Mouse (Mus musculus): ENCODE data around the gene Ttll9. TPM values are rescaled to one million over a fixed set of nuclear protein-coding genes. Genes with fewer than 3 reads are reported as not detected.
A peak's percentile ranks its signal among the peaks of the same experiment; 100 is the strongest.

Ttll9 gene
- total RNA-seq (2021) (not detected), polyA plus RNA-seq (2012; rRNA removed) (0.61 TPM in 1 of 2 replicates, not detected in the other)
- long read RNA-seq = 0 reads

- WGBS = 3% methylated on average over 34 of the region's 34 CpGs
- Histone ChIP-seq H3K9ac (ENCODE audit: low read depth, low read length) (no peak within 1 kb of the TSS), H3K4me1 (ENCODE audit: control insufficient read depth, insufficient read depth, low read length) (no peaks in the 10 kb centered on the region), H3K4me3 (peak within 1 kb of the TSS; percentile 49), H3K79me2 (replicated peaks; ENCODE audit: control insufficient read depth, insufficient read depth, low read length) (no peaks in the 10 kb centered on the region), H3K27me3 (ENCODE audit: control insufficient read depth, insufficient read depth, low read length) (peaks cover under 1% of the 10 kb centered on the region; the same call in 1 of the 2 replicates), H3K36me3 (ENCODE audit: control insufficient read depth, insufficient read depth, low read length) (no peaks in the 10 kb centered on the region), H3K27ac (no peak within 1 kb of the TSS)
- DNase-seq = peak; percentile 63 to 75
- intact Hi-C loops (cut with DNase I) = no loop called here
- TF ChIP-seq CTCF (IDR thresholded peaks at IDR 0.05) = no peak
- no peak for TF ChIP-seq POLR2A (IDR thresholded peaks at IDR 0.05; ENCODE audit: insufficient read depth, low read depth, low read length)
- TF ChIP-seq EP300 (IDR thresholded peaks at IDR 0.05; ENCODE audit: insufficient read depth, low read depth, low read length) = no peak
Observed at GRCm38 (mm10) chr2:152962091-152962793, at the start of gene Ttll9. Ttll9 (plus strand) TSS chr2:152962485.

DNA sequence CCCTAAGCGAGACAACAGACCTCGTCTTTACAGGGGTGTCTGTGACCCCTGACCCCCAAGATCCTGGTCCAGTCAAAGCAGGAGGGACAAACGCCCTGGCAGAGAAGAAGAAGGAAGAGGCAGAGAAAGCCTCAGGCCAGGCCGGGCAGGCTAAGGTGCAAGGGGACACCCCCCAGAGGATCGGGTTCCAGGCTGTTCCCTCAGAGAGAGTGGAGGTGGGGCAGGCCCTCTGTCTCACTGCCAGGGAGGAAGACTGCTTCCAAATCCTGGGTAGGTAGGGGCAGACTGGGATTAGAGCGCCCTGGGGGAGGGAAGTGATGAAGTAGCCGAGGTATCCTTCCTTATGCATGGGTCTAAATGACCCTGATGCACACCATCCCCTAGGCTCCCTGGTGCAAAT, 48.8 kb upstream of the Ttll9 start:
- WGBS = 66% methylated on average over 7 of the region's 7 CpGs
- H3K4me1 ChIP-seq (ENCODE audit: control insufficient read depth, insufficient read depth, low read length) = 0 out of 2 replicates have a peak, but pooled peaks cover 2% of the 10 kb centered on the region
- no peak overlapping the region for H3K27ac ChIP-seq
- TF ChIP-seq EP300 (IDR thresholded peaks at IDR 0.05; ENCODE audit: insufficient read depth, low read depth, low read length) (no peak), CTCF (IDR thresholded peaks at IDR 0.05) (no peak), POLR2A (IDR thresholded peaks at IDR 0.05; ENCODE audit: insufficient read depth, low read depth, low read length) (no peak)
- no peak overlapping the region for H3K4me3 ChIP-seq
- H3K36me3 ChIP-seq (ENCODE audit: control insufficient read depth, insufficient read depth, low read length) = no peaks in the 10 kb centered on the region
- intact Hi-C loops (cut with DNase I) = no loop called here
- H3K9ac ChIP-seq (ENCODE audit: low read depth, low read length) = no peak overlapping the region
- DNase-seq = no peak
- no peaks in the 10 kb centered on the region for H3K79me2 ChIP-seq (replicated peaks; ENCODE audit: control insufficient read depth, insufficient read depth, low read length)
- H3K27me3 ChIP-seq (ENCODE audit: control insufficient read depth, insufficient read depth, low read length) = no peaks in the 10 kb centered on the region

GRCm38 (mm10) chr2:152914310-152915120, 47.8 kb upstream of the Ttll9 start:
- intact Hi-C loops (cut with DNase I) = loop anchor here (1.0 to 2.0 kb wide), 3 partner anchors 19 to 228 kb away; partner anchors contain the start of genes Foxs1 and Pdrg1
- DNase-seq = peak; percentile 88
- H3K27ac ChIP-seq = peak overlapping the region; percentile 30; the same call in 1 of the 2 replicates
- no peaks in the 10 kb centered on the region for H3K27me3 ChIP-seq (ENCODE audit: control insufficient read depth, insufficient read depth, low read length)
- WGBS = 2% methylated on average over 18 of the region's 18 CpGs
- no peak overlapping the region for H3K4me3 ChIP-seq
- TF ChIP-seq CTCF (IDR thresholded peaks at IDR 0.05) = peak; percentile 97
- no peak for TF ChIP-seq POLR2A (IDR thresholded peaks at IDR 0.05; ENCODE audit: insufficient read depth, low read depth, low read length)
- peak; percentile 93 for TF ChIP-seq EP300 (IDR thresholded peaks at IDR 0.05; ENCODE audit: insufficient read depth, low read depth, low read length)
- no peaks in the 10 kb centered on the region for H3K79me2 ChIP-seq (replicated peaks; ENCODE audit: control insufficient read depth, insufficient read depth, low read length)
- H3K4me1 ChIP-seq (ENCODE audit: control insufficient read depth, insufficient read depth, low read length) = 0 out of 2 replicates have a peak, but pooled peaks cover 2% of the 10 kb centered on the region
- H3K9ac ChIP-seq (ENCODE audit: low read depth, low read length) = peak overlapping the region; percentile 17
- no peaks in the 10 kb centered on the region for H3K36me3 ChIP-seq (ENCODE audit: control insufficient read depth, insufficient read depth, low read length)

DNA sequence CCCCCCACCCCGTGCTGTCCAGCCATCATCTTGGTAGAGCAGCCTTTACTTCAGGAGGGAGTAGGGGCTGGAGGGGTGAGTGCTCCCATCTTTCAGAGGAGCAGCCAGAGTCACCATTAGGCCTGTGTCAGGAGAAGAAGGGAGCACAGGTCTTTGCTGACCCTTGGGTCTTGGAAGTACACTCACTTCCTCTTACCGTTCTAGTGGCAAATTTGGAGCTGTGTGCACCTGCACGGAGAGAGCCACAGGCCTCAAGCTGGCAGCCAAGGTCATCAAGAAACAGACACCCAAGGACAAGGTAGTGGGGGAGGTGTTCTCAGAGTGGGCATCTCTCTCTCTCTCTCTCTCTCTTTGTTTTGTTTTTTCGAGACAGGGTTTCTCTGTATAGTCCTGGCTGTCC, 46.8 kb upstream of the Ttll9 start:
- no peaks in the 10 kb centered on the region for H3K79me2 ChIP-seq (replicated peaks; ENCODE audit: control insufficient read depth, insufficient read depth, low read length)
- WGBS = 54% methylated on average over 4 of the region's 4 CpGs
- no peak for TF ChIP-seq CTCF (IDR thresholded peaks at IDR 0.05)
- no peak for TF ChIP-seq POLR2A (IDR thresholded peaks at IDR 0.05; ENCODE audit: insufficient read depth, low read depth, low read length)
- no peak for TF ChIP-seq EP300 (IDR thresholded peaks at IDR 0.05; ENCODE audit: insufficient read depth, low read depth, low read length)
- no peaks in the 10 kb centered on the region for H3K27me3 ChIP-seq (ENCODE audit: control insufficient read depth, insufficient read depth, low read length)
- H3K9ac ChIP-seq (ENCODE audit: low read depth, low read length) = no peak overlapping the region
- intact Hi-C loops (cut with DNase I) = loop anchor here (2.0 kb wide), 1 partner anchor 227 kb away; no protein-coding TSS in a partner anchor
- no peak overlapping the region for H3K4me3 ChIP-seq
- DNase-seq = no peak
- no peak overlapping the region for H3K27ac ChIP-seq
- no peaks in the 10 kb centered on the region for H3K36me3 ChIP-seq (ENCODE audit: control insufficient read depth, insufficient read depth, low read length)
- 0 out of 2 replicates have a peak, but pooled peaks cover 2% of the 10 kb centered on the region for H3K4me1 ChIP-seq (ENCODE audit: control insufficient read depth, insufficient read depth, low read length)

- Histone ChIP-seq H3K27me3 (ENCODE audit: control insufficient read depth, insufficient read depth, low read length) (no peaks in the 10 kb centered on the region), H3K4me1 (ENCODE audit: control insufficient read depth, insufficient read depth, low read length) (0 out of 2 replicates have a peak, but pooled peaks cover 2% of the 10 kb centered on the region), H3K9ac (ENCODE audit: low read depth, low read length) (no peak overlapping the region), H3K79me2 (replicated peaks; ENCODE audit: control insufficient read depth, insufficient read depth, low read length) (no peaks in the 10 kb centered on the region), H3K4me3 (no peak overlapping the region), H3K36me3 (ENCODE audit: control insufficient read depth, insufficient read depth, low read length) (no peaks in the 10 kb centered on the region), H3K27ac (no peak overlapping the region)
- no peak for TF ChIP-seq CTCF (IDR thresholded peaks at IDR 0.05)
- no peak for TF ChIP-seq POLR2A (IDR thresholded peaks at IDR 0.05; ENCODE audit: insufficient read depth, low read depth, low read length)
- TF ChIP-seq EP300 (IDR thresholded peaks at IDR 0.05; ENCODE audit: insufficient read depth, low read depth, low read length) = no peak
- WGBS = 76% methylated on average over 5 of the region's 5 CpGs
- no peak for DNase-seq
- intact Hi-C loops (cut with DNase I) = no loop called here
Observed at GRCm38 (mm10) chr2:152916111-152916510, 46.2 kb upstream of the Ttll9 start.
